Mouse (Mus musculus): ENCODE results near the gene Igfbp1.
"Not testable (repeated sequence)": the region's sequence is repeated elsewhere in the genome, so short reads cannot be mapped to it uniquely, and the experiment has no call there.

The Igfbp1 gene

DNA sequence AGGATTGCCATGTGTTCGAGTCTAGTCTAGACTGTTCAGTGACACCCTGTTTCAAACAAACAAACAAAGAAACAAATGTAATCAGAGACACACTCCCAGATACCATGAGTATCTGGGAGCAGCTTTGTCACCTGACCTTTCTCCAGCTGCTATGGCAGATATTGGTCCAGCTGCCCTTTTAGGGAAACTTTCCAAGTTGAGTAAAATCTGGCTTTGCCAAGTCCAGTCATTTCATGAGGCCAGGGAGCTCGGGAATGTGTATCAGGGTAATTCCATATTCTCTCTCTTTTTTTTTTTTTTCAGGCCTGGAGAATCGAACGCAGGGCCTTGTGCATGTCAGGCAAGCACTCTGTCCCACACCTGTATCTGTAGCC is 2.3 kb upstream of the Igfbp1 start:
- no peak for DNase-seq (ENCODE audit: low spot score)

- DNase-seq (ENCODE audit: low spot score), result no peak
Measured at GRCm38 (mm10) chr11:7198006-7198405, 424 bp downstream of the Igfbp1 start.

DNA sequence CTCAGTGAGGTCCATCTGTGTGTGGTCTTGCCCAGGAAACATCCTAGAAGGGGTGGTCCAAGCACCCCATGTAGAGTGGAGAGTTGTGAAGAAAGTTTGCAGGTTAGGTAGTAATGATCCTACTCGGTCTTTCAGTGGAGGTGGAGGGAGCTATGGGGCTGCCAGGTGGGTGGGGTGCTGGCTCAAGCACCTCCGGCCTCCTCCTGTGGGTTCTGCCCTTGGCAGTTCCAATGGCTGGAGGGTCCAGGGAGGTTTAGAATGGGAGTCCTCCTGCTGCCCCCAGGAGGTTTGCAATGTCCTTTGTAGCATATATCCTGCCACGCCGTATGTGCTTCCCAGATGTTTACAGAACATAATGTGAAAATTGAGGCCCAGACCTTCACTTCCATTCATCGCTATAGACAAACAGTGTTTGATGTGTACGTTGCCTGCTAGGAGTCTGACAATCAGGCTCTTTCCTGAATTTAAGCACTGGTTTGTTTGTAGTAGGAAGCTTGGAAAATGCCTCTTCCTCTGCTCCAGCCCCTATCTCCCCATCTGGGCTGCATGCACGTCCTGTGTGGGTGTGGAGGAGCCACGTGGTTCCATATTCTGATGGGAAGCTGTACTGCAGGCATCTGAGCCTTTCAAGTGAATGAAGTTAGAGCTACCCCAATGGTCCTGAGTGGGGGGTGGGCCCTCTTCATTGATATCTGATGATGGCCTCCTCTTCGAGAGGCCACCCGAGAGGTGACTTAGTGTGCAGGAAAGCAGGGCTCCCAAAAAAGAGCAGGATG is 1.1 kb downstream of the Igfbp1 start:
- no peak for DNase-seq (ENCODE audit: low spot score)

DNA sequence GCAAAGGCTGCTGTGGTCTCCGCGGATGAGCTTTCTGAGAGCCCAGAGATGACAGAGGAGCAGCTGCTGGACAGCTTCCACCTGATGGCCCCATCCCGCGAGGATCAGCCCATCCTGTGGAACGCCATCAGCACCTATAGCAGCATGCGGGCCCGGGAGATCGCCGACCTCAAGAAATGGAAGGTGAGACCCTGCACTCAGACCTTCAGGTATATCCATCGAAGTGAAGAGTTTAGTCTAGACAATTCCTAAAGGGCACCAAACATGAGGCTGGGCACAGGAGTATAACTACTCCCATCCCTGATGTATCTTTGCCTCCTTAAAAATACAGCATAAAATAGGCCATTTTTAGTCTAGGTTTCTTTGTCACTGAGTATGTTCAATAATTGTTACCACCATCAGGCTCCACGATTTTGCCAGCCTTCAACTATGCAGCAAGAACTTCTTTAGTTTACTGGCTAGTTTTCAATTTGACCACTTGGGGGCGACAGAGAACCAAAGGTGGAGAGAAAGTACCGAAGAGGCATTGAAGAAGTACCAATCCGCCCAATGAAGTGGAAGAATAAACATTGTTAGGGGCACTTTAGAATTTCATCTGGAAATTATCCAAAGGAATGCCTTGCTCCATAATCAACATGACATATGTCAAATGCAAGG is 2.3 kb downstream of the Igfbp1 start:
- DNase-seq (ENCODE audit: low spot score), result peak; percentile 60

- no peak for DNase-seq (ENCODE audit: low spot score)
Measured at GRCm38 (mm10) chr11:7200393-7200783, 2.8 kb downstream of the Igfbp1 start.

DNA sequence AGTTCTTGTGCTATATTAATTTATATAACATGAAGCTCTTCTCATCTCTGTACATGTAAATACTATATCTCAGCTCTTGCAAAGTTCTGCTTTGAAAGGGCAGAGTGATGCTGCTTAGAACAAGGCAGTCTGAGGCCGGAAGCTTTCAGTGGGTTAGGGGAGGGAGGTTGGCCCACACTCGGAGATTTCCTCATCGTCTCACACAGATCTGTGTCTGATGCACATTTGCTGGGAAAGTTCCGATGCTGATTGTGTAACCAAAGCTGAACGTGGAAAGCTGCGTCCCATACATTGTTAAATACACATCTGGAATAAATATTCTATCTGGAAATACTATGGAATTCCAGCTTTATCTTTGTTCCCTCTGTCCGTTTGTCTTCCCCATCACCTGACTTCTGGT is 4.6 kb downstream of the Igfbp1 start:
- DNase-seq (ENCODE audit: low spot score), result no peak

GRCm38 (mm10) chr11:7203846-7204245 is 6.3 kb downstream of the Igfbp1 start:
- DNase-seq (ENCODE audit: low spot score), result no peak

DNA sequence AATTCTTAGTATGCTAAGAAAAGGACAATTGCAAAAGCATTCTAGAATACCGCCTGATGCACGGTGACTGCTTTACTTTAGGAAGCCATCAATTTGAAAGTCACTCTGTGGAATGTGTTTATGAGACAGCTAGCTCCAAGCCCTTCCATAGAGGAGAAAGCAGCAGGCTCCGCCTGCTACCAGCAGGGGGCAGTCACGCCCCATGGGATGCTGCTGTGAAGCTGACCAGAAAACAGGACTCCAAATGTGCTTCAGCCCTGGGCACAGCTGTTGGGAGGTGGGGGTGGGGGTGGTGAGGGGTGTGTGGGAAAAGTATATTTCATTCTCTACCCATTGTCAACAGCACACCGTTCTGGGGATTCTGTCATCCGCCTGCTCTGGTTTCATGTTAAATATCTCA is 12.8 kb downstream of the Igfbp1 start:
- DNase-seq (ENCODE audit: low spot score), result peak; percentile 62

- no peak for DNase-seq (ENCODE audit: low spot score)
Measured at GRCm38 (mm10) chr11:7211211-7211610, 13.6 kb downstream of the Igfbp1 start.

- no peak for DNase-seq (ENCODE audit: low spot score)
Measured at GRCm38 (mm10) chr11:7212126-7212798, 14.7 kb downstream of the Igfbp1 start.

- DNase-seq (ENCODE audit: low spot score), result no peak
Measured at GRCm38 (mm10) chr11:7213161-7213500, 15.5 kb downstream of the Igfbp1 start.

- DNase-seq (ENCODE audit: low spot score), result no peak
Measured at GRCm38 (mm10) chr11:7213501-7214341, 16.1 kb downstream of the Igfbp1 start, which contains the start of gene Igfbp3. Gene Igfbp3, minus strand, starts transcription at chr11:7213923.

GRCm38 (mm10) chr11:7214342-7214660 is 16.7 kb downstream of the Igfbp1 start:
- DNase-seq (ENCODE audit: low spot score), result no peak

DNA sequence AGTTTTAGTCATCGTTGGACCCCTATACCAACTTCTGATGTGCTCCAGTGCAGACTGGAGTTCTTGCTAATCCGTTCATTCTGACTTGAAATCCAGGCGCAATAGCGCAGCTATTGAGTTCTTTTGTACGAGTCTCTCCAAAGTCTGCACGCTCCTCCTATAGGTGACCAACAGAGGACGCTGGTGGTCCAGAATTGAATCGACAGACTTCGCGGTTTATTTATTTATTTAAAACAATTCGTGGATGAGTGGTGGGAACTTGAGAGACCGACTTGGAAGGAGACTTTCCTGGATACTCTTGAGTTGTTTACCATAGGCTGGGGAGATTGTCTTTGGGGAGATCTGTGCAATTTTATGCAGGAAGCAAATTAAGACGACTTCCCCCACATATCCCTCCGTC is 17.2 kb downstream of the Igfbp1 start:
- DNase-seq (ENCODE audit: low spot score), result peak; percentile 24

DNA sequence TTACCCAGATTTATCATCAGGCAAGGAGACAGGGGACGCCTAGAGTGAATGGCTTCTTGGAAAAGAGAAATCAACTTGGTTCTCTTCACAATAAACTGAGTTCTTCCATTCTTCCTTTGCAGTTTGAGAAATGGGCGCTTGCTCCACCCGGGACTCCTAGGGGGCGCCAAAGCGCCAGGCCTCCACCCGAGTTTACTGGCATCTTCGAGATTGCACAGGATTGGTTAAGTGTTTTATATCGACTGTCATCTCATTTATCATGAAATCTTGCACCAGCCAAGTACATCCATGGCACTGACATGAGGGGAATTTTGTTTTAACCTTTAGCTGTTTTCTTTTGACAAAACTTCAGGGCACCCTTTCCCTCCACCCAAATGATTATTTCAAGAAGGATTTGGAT is 18.1 kb downstream of the Igfbp1 start:
- peak; percentile 48 for DNase-seq (ENCODE audit: low spot score)

DNA sequence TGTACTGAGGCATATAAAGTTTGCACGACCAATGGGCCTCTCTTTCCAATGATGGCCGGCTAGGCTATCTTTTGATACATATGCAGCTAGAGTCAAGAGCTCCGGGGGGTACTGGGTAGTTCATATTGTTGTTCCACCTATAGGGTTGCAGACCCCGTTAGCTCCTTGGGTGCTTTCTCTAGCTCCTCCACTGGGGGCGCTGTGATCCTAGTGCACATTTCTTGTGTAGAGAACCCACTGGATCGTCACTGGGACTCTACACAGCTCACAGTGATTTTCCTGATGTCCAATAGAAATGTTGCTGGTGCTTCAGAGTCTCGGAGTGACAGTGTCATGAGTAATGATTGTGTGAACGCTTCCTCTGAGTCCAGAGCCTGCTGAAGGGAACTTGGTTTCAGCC is 24.2 kb downstream of the Igfbp1 start:
- not testable (repeated sequence) for DNase-seq (ENCODE audit: low spot score)

GRCm38 (mm10) chr11:7226200-7226599 is 28.6 kb downstream of the Igfbp1 start:
- DNase-seq (ENCODE audit: low spot score), result no peak

DNA sequence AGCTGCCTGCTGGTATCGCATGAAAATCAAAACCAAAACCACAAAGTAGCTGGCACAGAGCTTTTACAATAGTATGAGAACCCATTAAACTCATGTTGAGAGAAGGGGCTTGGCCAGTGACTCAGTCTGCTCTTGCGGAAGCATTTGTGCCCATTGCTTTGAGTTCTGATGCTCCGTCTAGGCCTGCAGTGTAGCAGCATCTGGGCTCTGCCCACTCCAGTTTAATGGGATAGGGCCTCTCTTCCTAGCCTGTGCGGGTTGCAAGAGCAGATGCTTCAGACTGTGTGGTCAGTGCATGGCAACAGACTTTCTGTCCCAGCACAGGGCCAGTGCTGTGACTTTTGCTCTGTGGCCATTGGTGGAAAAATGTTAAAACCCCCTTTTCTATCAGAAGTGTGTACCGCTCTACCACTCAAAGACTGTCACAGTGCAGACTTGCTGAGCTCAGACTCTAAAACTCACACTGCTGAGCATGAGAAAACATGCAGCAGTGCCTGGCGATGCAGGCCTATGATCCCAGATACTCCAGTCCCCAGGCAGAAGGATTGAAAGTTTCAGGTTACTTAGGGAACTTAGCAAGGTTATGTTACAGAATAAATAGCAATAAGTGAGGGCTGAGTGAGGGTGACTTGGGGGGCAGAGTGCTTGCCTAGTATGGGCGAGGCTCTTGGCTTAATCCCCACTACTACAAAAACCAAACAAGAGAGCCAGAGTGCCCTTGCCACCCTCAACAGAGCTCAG is 29.4 kb downstream of the Igfbp1 start:
- peak; percentile 27 for DNase-seq (ENCODE audit: low spot score)

DNA sequence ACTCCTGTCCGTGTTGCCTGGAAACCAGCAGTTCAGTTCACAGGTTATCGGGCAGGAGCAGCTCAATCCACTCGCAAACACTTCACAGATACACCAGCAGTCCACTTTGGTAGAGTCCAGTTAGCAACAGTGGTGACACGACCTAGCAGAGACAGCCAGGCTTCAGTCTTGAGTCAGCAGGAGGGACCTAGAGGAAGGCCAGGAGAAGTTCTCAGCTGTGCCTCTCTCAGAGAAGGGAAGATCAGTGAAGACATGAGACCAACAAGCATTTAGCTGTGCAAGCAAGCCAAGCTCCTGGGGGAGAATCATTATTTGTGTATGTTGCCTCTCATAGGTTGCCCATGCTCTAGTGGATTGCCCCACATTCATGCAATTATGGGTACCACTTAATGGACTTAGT is 30.5 kb downstream of the Igfbp1 start:
- DNase-seq (ENCODE audit: low spot score), result no peak

- no peak for DNase-seq (ENCODE audit: low spot score)
Measured at GRCm38 (mm10) chr11:7230000-7230399, 32.4 kb downstream of the Igfbp1 start.

DNA sequence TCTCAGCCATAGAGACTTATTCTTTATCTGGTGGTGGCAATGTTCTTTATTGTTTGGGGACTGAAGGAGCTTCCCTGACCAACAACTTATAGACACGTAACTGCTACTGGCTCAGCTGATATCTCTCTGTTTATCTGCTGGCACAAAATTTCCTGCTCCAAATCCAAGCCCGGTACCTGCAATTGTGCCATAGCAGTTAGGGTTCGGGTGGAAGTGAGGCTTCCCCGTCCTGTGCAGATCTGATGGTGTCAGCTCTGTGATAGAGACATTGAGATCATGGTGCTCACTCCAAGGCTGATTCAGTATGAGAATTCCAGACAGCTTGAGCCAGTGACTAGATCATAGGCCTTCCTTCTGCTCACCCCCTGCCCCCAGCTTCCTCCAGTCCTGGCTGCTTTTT is 34.4 kb downstream of the Igfbp1 start:
- DNase-seq (ENCODE audit: low spot score), result no peak

GRCm38 (mm10) chr11:7233333-7233732 is 35.8 kb downstream of the Igfbp1 start:
- no peak for DNase-seq (ENCODE audit: low spot score)
